Mouse (Mus musculus): Measurements from ENCODE around the gene AA792892. TPM values are rescaled to one million over a fixed set of nuclear protein-coding genes. Genes with fewer than 3 reads are reported as not detected.

AA792892 gene
- not detected for polyA plus RNA-seq (2017; shearing (Covaris generic))

GRCm38 (mm10) chr5:94339449-94339848 lies at the start of gene AA792892:
Gene AA792892, plus strand, starts transcription at chr5:94339749.

GRCm38 (mm10) chr5:94306696-94307095 lies 32.9 kb upstream of the AA792892 start, which contains the start of gene A430089I19Rik:
Gene A430089I19Rik, minus strand, starts transcription at chr5:94306796.

GRCm38 (mm10) chr5:94314135-94314534 lies 25.4 kb upstream of the AA792892 start, which contains the start of gene Gm6502:
Gene Gm6502, plus strand, starts transcription at chr5:94314435.

Other genes with a start within 250 kb of the AA792892 start
- gene Gm3106, start 121.7 kb upstream of the AA792892 start, polyA plus RNA-seq (2017; shearing (Covaris generic)), result not detected
- gene A430089I19Rik, start 33.0 kb upstream of the AA792892 start, polyA plus RNA-seq (2017; shearing (Covaris generic)), result not detected
- gene Gm6502, start 25.3 kb upstream of the AA792892 start, polyA plus RNA-seq (2017; shearing (Covaris generic)), result not detected
- not detected for gene Gm7682, start 106.0 kb downstream of the AA792892 start, polyA plus RNA-seq (2017; shearing (Covaris generic))
- not detected for gene Gm3139, start 186.5 kb downstream of the AA792892 start, polyA plus RNA-seq (2017; shearing (Covaris generic))

Measured in CD4-positive, CD25-positive, alpha-beta regulatory T cell, adult 9 weeks (primary cell).